Mouse (Mus musculus): Measurements from ENCODE around the gene Timm8a2.

GRCm38 (mm10) chr14:122008261-122008660 lies 26.2 kb upstream of the Timm8a2 start:
- TF ChIP-seq CTCF (IDR thresholded peaks at IDR 0.05; ENCODE audit: borderline replicate concordance, extremely low read depth, insufficient read depth, insufficient read length) (no peak), POLR2A (IDR thresholded peaks at IDR 0.05; ENCODE audit: borderline replicate concordance, extremely low read depth, insufficient read depth, insufficient read length, poor library complexity, severe bottlenecking) (no peak)

Data from brain, embryonic 14.5 days (tissue).